Comparison of ENCODE assay signal across 21 mouse cellular contexts in genomic region chr17:65552426-65552997, GRCm38 (mm10). TPM values are rescaled to one million over a fixed set of nuclear protein-coding genes. Genes with fewer than 3 reads are reported as not detected.
"Had no signal": no experiment of that assay in that cellular context is flagged by ENCODE, and none has a peak within 500 bp of the region (broad histone marks: within the 10 kb centered on the region; RNA-seq: fewer than 3 reads in every experiment).

No protein-coding gene starts in this region.

- H3K27me3 ChIP-seq: kidney, embryonic 15.5 days; liver, embryonic 15.5 days; midbrain, embryonic 12.5 days; neural tube, embryonic 13.5 days; stomach, embryonic 15.5 days had no signal

- H3K4me1 ChIP-seq: limb, embryonic 10.5 days; midbrain, embryonic 12.5 days; neural tube, embryonic 13.5 days had no signal

- H3K4me2 ChIP-seq: kidney, embryonic 15.5 days; liver, embryonic 11.5 days; liver, embryonic 15.5 days; midbrain, embryonic 12.5 days; neural tube, embryonic 13.5 days; stomach, embryonic 15.5 days had no signal

- DNase-seq: kidney, adult 2 months; kidney, postnatal 14 days; lung, adult 2 months; lung, postnatal 10 days; retina, postnatal 1 day; right cerebral cortex, postnatal 14 days; thymus, adult 18-20 months; thymus, postnatal 14 days had no signal

- H3K36me3 ChIP-seq: kidney, embryonic 15.5 days; limb, embryonic 10.5 days; liver, embryonic 15.5 days; midbrain, embryonic 12.5 days; neural tube, embryonic 13.5 days; stomach, embryonic 15.5 days had no signal

- H3K27ac ChIP-seq: kidney, embryonic 15.5 days; left cerebral cortex, adult 2 months; limb, embryonic 10.5 days; liver, embryonic 15.5 days; macrophage; midbrain, embryonic 12.5 days; neural tube, embryonic 13.5 days; stomach, embryonic 15.5 days had no signal

- H3K4me3 ChIP-seq: kidney, embryonic 15.5 days; left cerebral cortex, adult 2 months; limb, embryonic 10.5 days; liver, embryonic 15.5 days; megakaryocyte, embryonic 14.5 days; midbrain, embryonic 12.5 days; neural tube, embryonic 13.5 days; stomach, embryonic 15.5 days had no signal

RNA-seq across cellular contexts. Expression of gene Tmem232, which starts 11.9 kb away (rescaled TPM):
- total RNA-seq: monocyte, adult 5-6 weeks had no signal
- polyA plus RNA-seq: kidney, adult 2 months; kidney, embryonic 15.5 days; large intestine, adult 2 months; liver, embryonic 11.5 days; liver, embryonic 15.5 days; macrophage; midbrain, embryonic 12.5 days; spleen, adult 2 months had no signal
